Mouse (Mus musculus) stomach, postnatal 0 days (tissue): Measurements from ENCODE around the gene Necap2.
A peak's percentile ranks its signal among the peaks of the same experiment; 100 is the strongest.

Experiments used
- CTCF ChIP-seq: IDR thresholded peaks from 2 replicates; pipeline ENCODE4 v1.5.1; 2016; ENCODE audit warnings: antibody characterized with exemption, low read depth, mild to moderate bottlenecking, moderate library complexity
- EP300 ChIP-seq: optimal IDR thresholded peaks from 2 replicates; pipeline ENCODE3; 2016; ENCODE audit warnings: antibody characterized with exemption

DNA sequence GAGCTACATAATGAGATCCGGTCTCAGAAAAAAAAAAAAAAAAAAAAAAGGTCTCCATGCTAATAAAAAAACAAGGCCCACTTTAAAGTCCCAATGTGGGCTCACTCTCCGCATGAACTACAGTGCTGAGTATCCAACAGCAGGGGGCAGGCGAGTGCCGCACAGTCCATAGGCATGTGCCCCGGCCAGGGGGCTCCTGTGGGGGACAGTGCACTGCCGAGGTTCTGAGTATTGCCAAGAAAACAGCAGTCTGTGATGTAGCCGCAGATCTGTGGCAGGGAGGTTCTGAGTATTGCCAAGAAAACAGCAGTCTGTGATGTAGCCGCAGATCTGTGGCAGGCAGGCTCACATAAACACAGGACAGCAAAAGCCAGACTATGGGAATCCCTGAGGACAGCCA lies 33.3 kb downstream of the Necap2 start:
- TF ChIP-seq CTCF (peak; percentile 95), EP300 (no peak)
